Mouse (Mus musculus) hindbrain, embryonic 14.5 days (tissue): ENCODE measurements around the gene Lage3. TPM values are rescaled to one million over a fixed set of nuclear protein-coding genes. Genes with fewer than 3 reads are reported as not detected.

Source experiments
- ATAC-seq: fragments of 200-750 bp; cut with Nextera tagmentation; 2 replicates; pipeline ENCODE4 v1.8.0; 2017; ENCODE audit warnings: moderate number of reproducible peaks, mild to moderate bottlenecking, moderate TSS enrichment, moderate library complexity; ENCODE audit not compliant: low FRiP score
- DNase-seq: peaks from one replicate; pipeline ENCODE4 v3.0.0-alpha.2; 2015; ENCODE audit warnings: low spot score
- H3K27ac ChIP-seq: fragments of 300-500 bp; sonication (generic); 2 replicates; pipeline ENCODE4 v1.5.1; 2014; ENCODE audit warnings: mild to moderate bottlenecking, moderate library complexity
- H3K27me3 ChIP-seq: fragments of 300-500 bp; sonication (generic); 2 replicates; pipeline ENCODE4 v1.6.1; 2014; ENCODE audit warnings: mild to moderate bottlenecking, low read length, mixed read lengths; ENCODE audit not compliant: control insufficient read depth, insufficient read depth
- H3K36me3 ChIP-seq: fragments of 300-500 bp; sonication (generic); replicated peaks from 2 replicates; pipeline ENCODE4 v1.6.1; 2014; ENCODE audit not compliant: control insufficient read depth, insufficient read depth
- H3K4me1 ChIP-seq: fragments of 300-500 bp; sonication (generic); replicated peaks from 2 replicates; pipeline ENCODE4 v1.6.1; 2014; ENCODE audit warnings: antibody characterized with exemption, low read length, mixed read lengths; ENCODE audit not compliant: control insufficient read depth, insufficient read depth
- H3K4me2 ChIP-seq: fragments of 300-500 bp; sonication (generic); replicated peaks from 2 replicates; pipeline ENCODE4 v1.6.1; 2014; ENCODE audit warnings: mild to moderate bottlenecking, moderate library complexity
- H3K4me3 ChIP-seq: fragments of 300-500 bp; sonication (generic); replicated peaks from 2 replicates; pipeline ENCODE4 v1.5.1; 2014; ENCODE audit warnings: mild to moderate bottlenecking, low read length
- H3K9ac ChIP-seq: fragments of 300-500 bp; sonication (generic); 2 replicates; pipeline ENCODE4 v1.6.1; 2014
- H3K9me3 ChIP-seq: fragments of 300-500 bp; sonication (generic); 2 replicates; pipeline ENCODE4 v1.6.1; 2016; ENCODE audit warnings: low read length; ENCODE audit not compliant: control insufficient read depth
- WGBS: fragments of 180-500 bp; shearing (Covaris S2); extraction: QIAGEN DNeasy Blood & Tissue Kit; methylation state at CpG from one replicate; pipeline ENCODE4 v1.1.7; 2014; 5-methylcytosine and 5-hydroxymethylcytosine counted together
- polyA plus RNA-seq: library from polyadenylated mRNA; unstranded; fragments of >200 nt; fragmentation: Nextera tagmentation; extraction: Ambion mirVana; gene quantifications from 2 replicates; pipeline ENCODE4 v1.2.1, GENCODE M21; 2014

The Lage3 gene
- polyA plus RNA-seq, result 64.0 and 87.6 TPM in 2 replicates

- Histone ChIP-seq H3K27me3 (no peaks in the 10 kb centered on the region), H3K36me3 (no peaks in the 10 kb centered on the region), H3K9me3 (no peaks in the 10 kb centered on the region), H3K9ac (peak within 1 kb of the TSS; percentile 63), H3K27ac (peak within 1 kb of the TSS; percentile 81), H3K4me2 (peak within 1 kb of the TSS; percentile 64), H3K4me3 (peak within 1 kb of the TSS; percentile 39), H3K4me1 (peaks cover 4% of the 10 kb centered on the region; the same call in 1 of the 2 replicates)
- DNase-seq (peak; percentile 71), ATAC-seq (peak; percentile 87)
- 16% methylated on average over 10 of the region's 22 CpGs for WGBS
These were observed at the start of gene Lage3 for GRCm38 (mm10) chrX:74353467-74353770. TSS of gene Lage3 (minus strand) at chrX:74353618.

- Histone ChIP-seq H3K27ac (no peak overlapping the region), H3K27me3 (no peaks in the 10 kb centered on the region), H3K4me3 (no peak overlapping the region), H3K4me1 (no peaks in the 10 kb centered on the region), H3K9ac (no peak overlapping the region), H3K36me3 (no peaks in the 10 kb centered on the region), H3K4me2 (no peak overlapping the region), H3K9me3 (no peaks in the 10 kb centered on the region)
- no peak for DNase-seq
- ATAC-seq, result no peak
- 91% methylated on average over 3 of the region's 3 CpGs for WGBS
These were observed 46.7 kb upstream of the Lage3 start for GRCm38 (mm10) chrX:74400136-74400535.

GRCm38 (mm10) chrX:74392535-74393443 lies 39.4 kb upstream of the Lage3 start, which contains the start of the genes Fam3a and Ikbkg:
TSS of gene Fam3a (minus strand) at chrX:74393272.
TSS of gene Ikbkg (plus strand) at chrX:74393290.
- peak; percentile 100 for ATAC-seq
- Histone ChIP-seq H3K4me1 (no peaks in the 10 kb centered on the region; the same call in 1 of the 2 replicates), H3K4me3 (peak within 1 kb of the TSS; percentile 55), H3K36me3 (no peaks in the 10 kb centered on the region), H3K27me3 (no peaks in the 10 kb centered on the region), H3K9ac (peak within 1 kb of the TSS; percentile 82), H3K27ac (peak within 1 kb of the TSS; percentile 85), H3K4me2 (peak within 1 kb of the TSS; percentile 67), H3K9me3 (no peaks in the 10 kb centered on the region)
- DNase-seq, result peak; percentile 71
- 25% methylated on average over 30 of the region's 30 CpGs for WGBS

DNA sequence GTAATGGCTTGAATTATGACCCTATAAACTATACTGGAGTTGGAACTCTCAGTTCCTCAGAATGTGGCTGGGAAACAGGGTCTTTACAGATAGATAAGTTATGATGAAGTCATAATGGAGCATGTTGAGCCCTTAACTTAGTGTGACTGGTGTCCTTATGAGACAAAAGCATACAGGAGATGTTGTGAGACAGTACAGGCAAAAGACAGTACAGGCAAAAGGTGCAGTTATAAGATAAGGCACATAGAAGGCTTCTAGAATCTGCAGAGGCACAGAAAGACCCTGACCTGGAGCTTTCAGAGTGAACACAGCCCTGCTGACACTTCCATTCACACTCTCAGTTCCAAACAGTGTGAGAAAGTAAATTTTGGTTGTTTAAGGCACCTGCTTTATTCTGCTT lies 34.7 kb upstream of the Lage3 start:
- Histone ChIP-seq H3K4me2 (no peak overlapping the region), H3K9ac (no peak overlapping the region), H3K4me3 (no peak overlapping the region), H3K9me3 (no peaks in the 10 kb centered on the region), H3K27me3 (no peaks in the 10 kb centered on the region), H3K4me1 (no peaks in the 10 kb centered on the region; the same call in 1 of the 2 replicates), H3K36me3 (peaks cover 14% of the 10 kb centered on the region), H3K27ac (no peak overlapping the region)
- ATAC-seq (no peak), DNase-seq (no peak)

DNA sequence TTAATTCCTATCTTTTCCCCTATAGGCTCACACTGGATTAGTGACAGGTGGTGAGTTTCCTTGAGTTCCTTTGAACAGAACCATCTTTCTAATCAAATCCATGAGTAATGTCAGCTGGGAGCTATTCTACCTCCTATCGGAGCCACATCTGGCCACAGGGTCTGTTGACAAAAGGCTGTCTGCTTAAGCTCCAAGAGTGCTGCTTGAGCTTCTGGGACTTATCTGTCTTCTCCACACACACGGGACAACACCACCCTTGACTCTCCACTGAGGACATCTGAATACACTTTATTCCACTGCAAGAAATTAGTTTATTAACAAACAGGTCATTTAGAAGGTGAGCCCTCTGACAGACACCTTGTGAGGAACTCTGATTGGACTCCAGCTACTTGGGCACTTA lies 31.0 kb upstream of the Lage3 start:
- H3K27ac ChIP-seq, result no peak overlapping the region
- DNase-seq (no peak), ATAC-seq (no peak)
- no peak overlapping the region for H3K9ac ChIP-seq
- H3K36me3 ChIP-seq, result peaks cover 14% of the 10 kb centered on the region
- no peak overlapping the region for H3K4me2 ChIP-seq
- H3K9me3 ChIP-seq, result no peaks in the 10 kb centered on the region
- no peaks in the 10 kb centered on the region for H3K27me3 ChIP-seq
- 85% methylated on average over 2 of the region's 2 CpGs for WGBS
- no peaks in the 10 kb centered on the region for H3K4me1 ChIP-seq
- H3K4me3 ChIP-seq, result no peak overlapping the region

DNA sequence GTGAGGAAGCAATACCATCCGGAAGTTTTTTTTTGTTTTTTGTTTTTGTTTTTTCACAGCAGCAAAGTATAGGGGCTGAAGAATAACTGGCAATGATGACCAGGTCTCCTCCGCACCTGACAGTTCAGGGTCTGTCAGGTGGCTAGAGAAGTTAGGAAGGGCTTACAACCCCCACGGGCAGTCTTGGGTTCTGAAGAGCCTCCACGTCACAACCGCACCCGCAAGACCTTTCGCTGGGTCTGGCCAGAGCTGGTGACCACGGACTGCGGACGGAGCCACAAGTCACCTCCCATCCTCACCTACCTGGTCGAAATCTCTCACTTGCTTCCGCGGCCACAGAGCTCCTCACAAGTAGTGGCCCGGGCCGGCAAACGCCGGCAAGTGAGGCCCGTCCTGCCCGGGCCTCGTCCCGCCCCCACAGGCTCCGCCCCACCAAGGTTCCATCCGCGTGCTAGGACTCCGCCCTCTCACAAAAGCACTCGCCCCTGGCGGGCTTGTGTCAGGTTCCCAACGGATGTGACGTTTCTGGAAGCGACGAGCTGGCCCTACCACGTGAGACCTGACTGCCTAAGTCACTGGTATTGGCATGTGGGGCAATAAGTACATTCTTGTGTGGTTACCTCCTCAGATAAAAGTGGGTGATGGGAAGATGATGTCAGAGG lies 19.6 kb upstream of the Lage3 start, which contains the start of the genes Ubl4a and Slc10a3:
Gene Ubl4a (minus strand): TSS at position 331 of the 662 bp plus-strand sequence.
Gene Slc10a3 (minus strand): TSS at position 462 of the 662 bp plus-strand sequence.
- no peaks in the 10 kb centered on the region for H3K27me3 ChIP-seq
- H3K9ac ChIP-seq, result peak within 1 kb of the TSS; percentile 60
- peak within 1 kb of the TSS; percentile 44 for H3K4me3 ChIP-seq
- 0 out of 2 replicates have a peak, but pooled peaks cover 6% of the 10 kb centered on the region for H3K4me1 ChIP-seq
- H3K36me3 ChIP-seq, result no peaks in the 10 kb centered on the region
- no peaks in the 10 kb centered on the region for H3K9me3 ChIP-seq
- DNase-seq (peak; percentile 82), ATAC-seq (peak; percentile 94)
- H3K27ac ChIP-seq, result no peak within 1 kb of the TSS
- WGBS, result 18% methylated on average over 32 of the region's 32 CpGs
- H3K4me2 ChIP-seq, result peak within 1 kb of the TSS; percentile 64

- peak overlapping the region; percentile 58 for H3K4me3 ChIP-seq
These were observed 14.9 kb upstream of the Lage3 start for GRCm38 (mm10) chrX:74368209-74368909.

GRCm38 (mm10) chrX:74367512-74367911 lies 14.1 kb upstream of the Lage3 start:
- Histone ChIP-seq H3K27me3 (no peaks in the 10 kb centered on the region), H3K36me3 (no peaks in the 10 kb centered on the region; the same call in 1 of the 2 replicates), H3K9ac (peak overlapping the region; percentile 84), H3K27ac (peak overlapping the region; percentile 82; the same call in 1 of the 2 replicates), H3K9me3 (no peaks in the 10 kb centered on the region), H3K4me3 (peak overlapping the region; percentile 58), H3K4me2 (peak overlapping the region; percentile 63), H3K4me1 (peaks cover 10% of the 10 kb centered on the region; the same call in 1 of the 2 replicates)
- 66% methylated on average over 10 of the region's 10 CpGs for WGBS
- no peak for ATAC-seq
- no peak for DNase-seq

More at GRCm38 (mm10) chrX:74368209-74368909, 14.9 kb upstream of the Lage3 start:
- Histone ChIP-seq H3K27me3 (no peaks in the 10 kb centered on the region), H3K9me3 (no peaks in the 10 kb centered on the region), H3K4me2 (peak overlapping the region; percentile 63), H3K27ac (peak overlapping the region; percentile 82), H3K9ac (peak overlapping the region; percentile 84), H3K36me3 (no peaks in the 10 kb centered on the region; the same call in 1 of the 2 replicates), H3K4me1 (peaks cover 14% of the 10 kb centered on the region; the same call in 1 of the 2 replicates)
- DNase-seq (peak; percentile 66), ATAC-seq (peak; percentile 76)
- 20% methylated on average over 49 of the region's 49 CpGs for WGBS
